Mouse (Mus musculus) neutrophil, adult 5-6 weeks (primary cell): ENCODE measurements around the gene Mthfs. TPM values are rescaled to one million over a fixed set of nuclear protein-coding genes. Genes with fewer than 3 reads are reported as not detected.
"Not testable (repeated sequence)": the region's sequence is repeated elsewhere in the genome, so short reads cannot be mapped to it uniquely, and the experiment has no call there.

ENCODE experiments used
- ATAC-seq: fragments of 151-379, 151-347 bp; 2 replicates; pipeline ENCODE4 v1.8.0; 2017; ENCODE audit warnings: mild to moderate bottlenecking, moderate TSS enrichment; ENCODE audit not compliant: insufficient number of reproducible peaks, poor library complexity, low FRiP score, severe bottlenecking; ENCODE audit errors: extremely low read depth
- total RNA-seq: library from RNA; stranded (forward); fragments of 200-1000 nt; gene quantifications from 2 replicates; pipeline ENCODE4 v1.2.3, GENCODE M21; 2017

Gene Mthfs
- total RNA-seq, 1 experiment from 2014 or later: 80.5 TPM

DNA sequence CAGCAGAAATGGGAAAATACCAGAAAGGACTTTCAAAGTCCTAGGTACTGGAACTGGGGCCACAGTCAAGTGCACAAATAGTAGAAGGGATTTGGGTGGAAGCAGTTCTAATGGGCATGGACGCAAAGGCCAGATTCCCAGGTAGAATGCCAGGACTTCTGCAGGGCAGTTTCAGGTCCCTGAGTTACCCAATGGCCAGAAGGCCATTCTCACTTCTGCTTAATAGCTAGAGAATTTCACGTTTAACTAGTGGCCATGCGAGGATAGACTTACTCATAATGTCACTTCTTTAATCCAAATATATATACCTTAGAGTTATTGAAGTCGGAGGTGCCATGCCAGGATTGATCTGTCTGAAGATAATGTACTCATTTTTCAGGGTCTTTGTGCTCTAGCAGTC is 26.7 kb downstream of the Mthfs start:
- ATAC-seq: not testable (repeated sequence)

- ATAC-seq: not testable (repeated sequence)
Observed at GRCm38 (mm10) chr9:89238976-89239505, 28.6 kb downstream of the Mthfs start.

DNA sequence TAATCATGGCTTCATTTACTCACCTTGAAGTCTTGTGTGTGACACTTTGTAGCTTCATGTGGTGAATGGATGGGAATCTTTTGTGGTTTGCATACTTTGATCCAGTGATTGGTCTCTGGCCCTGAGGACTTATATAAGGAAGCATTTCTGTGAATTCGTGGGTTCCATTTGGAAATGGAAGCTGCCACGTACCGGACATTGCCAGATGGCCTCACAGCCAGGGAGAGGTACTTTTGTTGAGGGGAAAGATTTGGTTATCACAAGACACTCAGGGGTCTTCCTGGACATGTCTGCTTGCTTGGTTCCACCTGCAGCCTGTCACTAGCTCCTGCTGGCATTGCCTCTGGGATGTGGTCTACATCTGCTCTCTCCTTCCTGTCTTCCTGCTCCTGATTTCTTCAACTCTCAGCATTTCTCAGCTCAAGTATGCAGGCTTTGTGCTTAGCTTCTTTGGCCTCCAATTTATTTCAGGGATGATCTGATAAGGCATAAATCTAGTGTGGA is 30.1 kb downstream of the Mthfs start:
- ATAC-seq: not testable (repeated sequence)

DNA sequence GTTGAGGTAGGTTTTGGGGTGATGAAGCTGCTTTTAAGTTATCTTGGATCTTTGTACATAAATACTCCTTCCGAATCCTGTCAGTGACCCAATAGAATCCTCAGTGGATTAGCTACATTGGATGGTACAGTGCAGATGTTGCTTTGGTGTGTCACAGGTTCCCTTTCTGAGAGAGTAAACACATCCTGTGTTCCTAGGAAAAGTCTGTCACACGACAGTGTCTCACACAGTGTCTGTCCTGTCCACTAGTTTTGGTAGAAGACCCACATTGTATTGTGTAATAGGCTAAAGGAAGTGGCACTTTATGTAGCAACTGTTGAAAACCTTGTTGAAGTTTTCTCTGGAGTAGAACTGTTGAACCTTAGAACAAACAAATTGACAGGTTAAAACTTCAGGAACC is 42.9 kb downstream of the Mthfs start:
- ATAC-seq: no peak

GRCm38 (mm10) chr9:89256556-89257335 is 46.3 kb downstream of the Mthfs start:
- peak; percentile 50 for ATAC-seq

DNA sequence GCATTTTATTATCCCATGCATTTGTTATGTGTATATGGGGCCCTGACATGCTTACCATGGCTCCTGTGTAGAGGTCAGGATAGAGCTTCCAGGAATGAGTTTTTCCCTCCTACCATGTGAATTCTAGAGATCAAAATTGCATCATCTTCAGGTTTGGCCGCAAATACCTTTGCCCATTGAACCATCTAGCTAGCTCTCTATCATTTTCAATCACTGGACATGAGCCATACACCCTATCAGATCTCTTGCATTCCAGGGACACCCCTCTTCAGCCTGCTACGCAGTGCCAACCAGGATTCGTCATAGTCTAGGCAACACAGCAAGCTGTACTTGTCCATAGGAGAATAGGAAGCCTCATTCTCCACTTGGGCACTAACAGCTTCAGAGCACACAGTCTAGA is 53.5 kb downstream of the Mthfs start:
- no peak for ATAC-seq

DNA sequence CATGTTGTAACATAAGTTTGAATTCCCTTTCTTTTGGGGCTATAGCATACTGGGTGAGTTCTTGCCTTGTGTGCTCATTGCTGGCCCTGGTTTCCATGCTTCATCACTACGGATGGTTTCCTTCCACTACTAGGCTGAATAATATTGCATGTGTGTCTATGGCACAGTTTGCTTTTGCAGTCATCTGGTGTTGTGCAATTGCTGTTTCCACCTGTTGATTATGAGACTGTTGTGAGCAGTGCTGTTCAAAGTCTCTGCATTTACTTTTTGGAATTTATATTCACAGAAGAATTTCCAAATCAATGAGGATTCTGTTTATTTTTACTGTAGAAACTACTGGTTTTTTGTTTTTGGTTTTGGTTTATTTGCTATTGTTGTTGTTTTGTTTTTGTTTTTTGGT is 54.1 kb downstream of the Mthfs start:
- no peak for ATAC-seq

- ATAC-seq: no peak
Observed at GRCm38 (mm10) chr9:89267093-89267492, 56.6 kb downstream of the Mthfs start.

DNA sequence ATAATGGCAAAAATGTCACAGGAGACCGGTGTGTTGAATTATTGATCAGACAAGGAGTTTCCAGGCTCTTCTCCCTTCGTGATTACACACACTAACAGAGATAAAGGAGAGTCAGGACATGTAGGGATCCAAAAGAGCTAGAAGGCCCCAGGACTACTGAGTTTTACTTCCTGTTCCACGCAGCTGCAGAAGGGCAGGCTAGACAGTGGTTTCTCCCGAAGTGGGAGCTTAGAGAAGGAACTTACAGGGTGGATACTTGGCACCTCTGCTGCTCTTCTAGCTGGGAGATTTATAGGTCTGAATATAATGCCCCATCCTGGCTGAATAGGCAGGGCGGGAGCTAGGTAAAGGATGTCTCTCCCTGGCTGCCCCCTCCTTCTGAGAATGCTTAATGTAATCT is 57.1 kb downstream of the Mthfs start:
- ATAC-seq: no peak

GRCm38 (mm10) chr9:89270376-89270775 is 59.9 kb downstream of the Mthfs start:
- ATAC-seq: no peak

GRCm38 (mm10) chr9:89273766-89274165 is 63.3 kb downstream of the Mthfs start:
- no peak for ATAC-seq

GRCm38 (mm10) chr9:89278207-89278606 is 67.7 kb downstream of the Mthfs start:
- no peak for ATAC-seq

DNA sequence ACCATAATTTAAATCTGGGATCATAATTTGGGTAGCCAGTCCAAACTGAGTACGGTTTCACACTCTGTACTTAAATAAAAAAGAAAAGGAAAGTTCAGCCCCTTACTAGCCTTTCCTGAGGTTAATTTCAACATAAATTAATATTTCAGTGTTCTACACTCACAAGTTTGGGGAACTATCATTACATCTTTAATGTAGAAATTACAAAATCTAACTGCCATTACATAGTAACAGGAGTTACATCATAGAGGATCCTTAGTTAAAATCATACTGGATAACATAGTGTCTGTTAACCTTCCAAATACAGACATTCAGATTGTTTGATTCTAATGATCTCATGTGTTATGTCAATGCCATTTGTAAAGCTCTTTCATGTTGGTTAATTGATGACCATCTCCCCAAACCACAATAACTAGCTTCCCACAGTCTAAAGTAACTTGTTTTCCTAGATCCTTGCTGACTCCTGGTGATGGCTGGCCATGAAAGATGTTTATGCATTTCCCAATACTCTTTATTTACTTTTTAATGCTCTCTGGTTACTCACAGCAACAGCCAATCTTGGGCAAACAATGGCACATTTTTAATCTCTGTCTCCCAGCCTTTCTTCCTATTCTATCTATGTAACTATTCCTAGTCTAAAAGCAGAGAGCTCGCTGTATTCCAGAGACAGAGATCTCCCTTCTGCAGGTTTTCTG is 72.0 kb downstream of the Mthfs start:
- ATAC-seq: no peak

DNA sequence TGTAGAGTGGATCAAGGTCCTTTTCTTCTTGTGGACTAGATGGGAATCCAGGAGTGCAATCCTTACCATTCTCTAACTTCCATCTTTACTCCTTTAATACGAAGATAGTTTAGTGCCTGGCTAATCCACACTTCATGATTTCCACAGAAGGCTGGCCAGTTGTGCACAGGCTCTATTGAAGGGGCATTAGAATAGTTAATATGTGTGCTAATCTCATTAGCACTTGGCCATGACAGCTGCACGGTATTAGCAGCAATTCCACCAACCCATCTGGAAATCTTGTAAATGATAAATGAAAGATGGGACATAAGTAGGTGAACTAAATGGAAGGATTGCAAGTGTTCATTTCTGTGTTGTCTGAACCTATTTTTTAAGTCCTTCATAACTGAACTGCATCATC is 77.6 kb downstream of the Mthfs start:
- ATAC-seq: no peak

DNA sequence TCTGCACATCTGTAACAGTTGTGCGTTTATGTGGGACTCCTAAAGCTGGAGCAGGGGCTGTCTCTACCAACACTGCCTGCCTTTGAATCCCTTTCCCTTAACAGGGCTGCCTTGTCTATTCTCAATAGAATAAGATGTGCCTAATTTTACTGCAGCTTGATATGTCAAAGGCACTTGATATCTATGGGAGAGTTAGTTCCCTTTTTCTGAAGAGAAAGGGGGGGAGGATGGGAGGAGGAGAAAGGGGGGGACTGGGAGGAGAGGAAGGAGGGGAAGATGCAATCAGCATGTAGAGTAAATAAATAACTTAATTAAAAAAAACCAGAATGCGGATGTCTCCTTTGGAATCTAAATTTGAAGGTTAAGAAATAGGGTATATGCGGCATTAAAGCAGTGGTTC is 82.9 kb downstream of the Mthfs start:
- ATAC-seq: no peak

DNA sequence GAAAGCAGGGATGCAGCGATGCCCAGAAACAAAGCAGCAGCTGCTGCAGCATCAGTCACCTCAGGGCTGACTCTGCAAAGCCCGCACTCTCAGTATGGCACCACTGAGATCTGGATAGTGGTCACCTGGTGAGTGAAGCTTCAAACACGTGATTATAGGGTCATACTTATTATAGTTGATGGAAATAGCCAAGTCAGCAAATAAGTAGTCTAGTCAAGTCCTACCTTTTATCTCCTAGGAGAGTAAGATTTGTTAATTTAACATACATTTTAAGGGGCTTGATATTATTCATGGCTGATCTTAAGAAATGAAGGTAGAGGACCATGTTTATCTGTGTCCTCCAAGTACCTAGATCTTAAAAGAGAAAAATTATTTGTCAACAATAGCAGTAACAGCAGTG is 83.6 kb downstream of the Mthfs start:
- ATAC-seq: no peak

- ATAC-seq: no peak
Observed at GRCm38 (mm10) chr9:89305637-89306036, 95.2 kb downstream of the Mthfs start.

GRCm38 (mm10) chr9:89308357-89309194 is 98.1 kb downstream of the Mthfs start:
- no peak for ATAC-seq

- ATAC-seq: no peak
Observed at GRCm38 (mm10) chr9:89309195-89309535, 98.7 kb downstream of the Mthfs start.
